Mouse (Mus musculus): Measurements from ENCODE around the gene Pef1.

Pef1 gene

DNA sequence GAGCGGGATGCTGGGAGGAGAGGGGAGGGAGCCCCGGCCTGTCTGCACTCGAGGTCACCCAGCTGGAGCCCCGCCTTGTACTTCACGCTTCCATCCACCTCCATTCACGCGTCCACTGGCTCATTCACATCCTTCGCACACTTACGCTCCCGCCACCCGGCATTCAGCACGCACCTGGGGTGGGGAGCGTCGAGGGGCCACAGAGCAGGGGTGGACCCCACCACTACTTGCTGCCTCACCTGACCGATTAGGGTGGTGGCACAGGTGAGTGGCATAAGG lies 36.8 kb downstream of the Pef1 start, which contains the start of gene Hcrtr1:
Gene Hcrtr1, minus strand, starts transcription at position 146 of the 279 bp plus-strand sequence.
- DNase-seq (ENCODE audit: low read depth), result no peak

DNA sequence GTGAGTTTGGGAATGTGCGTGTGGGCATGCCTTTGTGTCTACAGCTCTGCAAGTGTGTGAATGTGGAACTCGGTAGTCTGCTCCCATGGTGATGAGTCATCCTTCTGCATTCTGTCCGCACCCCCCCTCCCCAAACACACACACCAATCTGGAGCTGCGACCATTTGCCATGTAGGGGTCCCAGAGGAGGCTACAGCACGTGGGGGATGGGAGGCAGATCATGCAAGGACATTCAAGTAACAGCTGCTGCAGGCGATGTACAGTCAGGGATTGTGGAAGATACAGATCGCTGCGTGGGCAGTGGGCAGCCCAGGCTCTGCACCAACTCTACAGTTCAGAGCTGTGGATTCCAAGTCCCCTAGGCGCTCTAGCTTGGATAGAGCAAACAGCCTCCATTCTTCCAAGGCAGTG lies 38.6 kb downstream of the Pef1 start:
- DNase-seq (ENCODE audit: low read depth), result no peak

DNA sequence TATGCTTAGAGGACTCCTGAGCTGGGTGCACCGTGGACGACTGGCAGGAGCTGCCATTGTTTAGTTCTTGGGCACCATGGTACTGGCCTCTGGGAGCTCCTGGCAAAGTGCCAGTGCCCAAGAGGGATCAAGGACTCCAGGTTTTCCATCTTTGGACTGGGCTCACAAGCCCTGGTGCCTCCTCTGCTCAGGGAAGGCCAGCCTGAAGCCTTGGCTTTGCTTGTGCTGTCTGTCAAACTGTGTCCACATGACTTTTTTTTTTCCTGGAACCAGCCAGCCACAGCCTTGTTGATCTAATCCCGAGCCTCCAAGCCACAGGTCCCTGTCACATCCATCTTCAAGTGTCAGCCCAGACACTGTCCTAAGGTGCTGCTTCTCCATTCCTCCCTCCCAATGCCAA lies 39.4 kb downstream of the Pef1 start:
- DNase-seq (ENCODE audit: low read depth), result no peak

DNA sequence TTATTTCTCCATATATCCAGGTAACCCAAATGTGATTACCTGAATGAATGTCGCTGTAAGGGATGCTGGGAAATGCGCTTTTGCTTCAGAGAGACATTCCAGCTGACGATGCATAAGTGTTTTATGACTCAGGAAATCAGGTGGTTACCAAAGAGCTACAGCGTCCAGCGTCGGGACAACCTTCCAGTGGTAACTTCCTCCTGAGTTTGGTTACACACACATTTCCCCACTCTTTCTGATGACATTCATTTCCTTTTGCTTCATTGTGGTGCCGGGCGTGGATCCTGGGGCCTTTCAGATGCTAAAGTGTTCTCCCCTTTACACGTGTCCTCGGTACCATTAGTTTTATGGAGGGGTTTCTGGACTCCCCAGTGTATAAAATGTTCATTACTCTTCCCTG lies 46.0 kb downstream of the Pef1 start:
- peak; percentile 70 for DNase-seq (ENCODE audit: low read depth)

DNA sequence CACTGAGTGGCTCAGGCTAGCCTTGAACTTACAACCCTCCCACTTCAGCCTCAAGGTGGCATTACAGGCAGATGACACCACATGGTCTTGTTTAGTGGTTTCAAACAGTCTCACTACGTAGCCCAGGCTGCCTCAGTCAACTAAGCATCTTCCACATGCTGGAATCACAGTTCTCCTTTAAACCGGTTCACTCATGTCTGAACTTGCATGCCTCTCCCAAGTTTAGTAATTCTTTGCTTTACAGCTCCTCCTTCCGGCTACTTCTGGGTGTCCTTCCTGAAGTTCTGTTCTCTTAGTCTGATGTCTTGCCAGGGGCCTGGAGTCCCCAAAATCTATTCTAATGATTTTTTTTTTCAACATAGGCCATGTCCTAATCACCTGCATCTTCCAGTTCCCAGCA lies 51.9 kb downstream of the Pef1 start:
- DNase-seq (ENCODE audit: low read depth), result no peak

DNA sequence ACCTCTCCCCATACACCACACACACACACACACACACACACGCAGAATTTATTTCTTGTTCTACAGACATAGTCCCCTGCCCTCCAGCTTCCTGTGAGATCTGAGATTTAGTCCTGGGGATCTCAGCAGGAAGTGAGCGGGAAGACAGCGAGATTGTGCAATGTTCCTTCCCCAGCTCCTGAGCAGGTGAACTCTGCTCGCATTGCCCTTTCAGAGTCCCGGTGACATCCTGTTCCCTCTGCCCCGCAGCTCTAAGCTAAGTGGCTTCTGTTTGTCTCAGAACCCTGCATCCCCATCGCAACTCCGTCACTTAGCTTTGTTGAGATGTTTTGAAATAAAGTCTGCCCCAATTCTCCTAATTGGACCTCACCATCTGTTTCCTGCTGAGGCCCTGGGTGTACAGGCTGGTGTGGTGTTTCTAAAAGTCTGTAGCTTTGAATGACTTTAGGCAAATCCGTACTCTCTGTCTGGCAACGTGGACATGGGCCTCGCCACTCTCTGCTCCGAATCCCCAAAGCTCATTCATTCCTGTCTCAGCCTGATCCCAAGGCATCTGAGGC lies 54.5 kb downstream of the Pef1 start:
- DNase-seq (ENCODE audit: low read depth), result peak; percentile 52

DNA sequence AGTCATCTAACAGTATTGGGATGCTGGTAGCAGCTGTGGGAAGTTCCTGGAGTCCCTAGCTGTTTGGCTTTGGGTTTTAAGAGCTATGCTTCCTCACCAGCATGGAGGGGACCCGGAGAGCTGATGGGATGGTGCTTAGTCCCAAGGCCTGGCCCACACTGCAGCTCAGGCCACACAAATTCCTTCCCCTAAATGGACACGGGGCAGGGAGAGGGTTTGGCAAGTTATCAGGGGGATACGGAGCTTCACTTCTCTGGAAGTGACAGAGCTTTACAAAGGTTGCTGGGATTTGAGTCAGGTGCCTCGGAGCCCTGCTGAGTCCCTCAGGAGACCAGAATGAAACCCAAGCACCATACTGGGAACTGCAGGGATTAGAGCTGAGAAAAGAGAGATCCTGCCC lies 59.0 kb downstream of the Pef1 start:
- no peak for DNase-seq (ENCODE audit: low read depth)

DNA sequence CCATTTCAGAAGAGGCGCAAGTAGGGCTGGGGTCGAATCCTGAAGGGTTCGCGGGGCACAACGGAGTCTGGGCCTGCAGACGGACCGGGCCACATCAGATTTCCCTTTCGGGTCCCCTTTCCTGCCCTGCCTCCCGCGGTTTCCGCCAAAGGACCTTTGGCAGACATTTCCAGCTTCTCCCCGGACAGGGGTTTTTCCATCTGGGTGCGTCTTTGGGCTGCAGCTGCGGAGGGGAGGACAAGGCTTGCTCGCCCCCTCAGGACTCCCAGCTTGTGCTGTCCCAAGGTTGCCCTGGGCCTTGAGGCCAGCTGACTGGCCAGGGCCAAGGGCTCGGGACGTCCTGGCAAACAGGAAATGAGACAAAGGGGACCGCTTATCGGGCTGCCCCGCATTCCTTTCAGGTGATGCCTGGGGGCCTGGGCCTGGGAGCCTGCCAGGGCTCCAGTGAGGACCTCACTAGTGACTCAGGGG lies 61.1 kb downstream of the Pef1 start:
- DNase-seq (ENCODE audit: low read depth), result no peak

DNA sequence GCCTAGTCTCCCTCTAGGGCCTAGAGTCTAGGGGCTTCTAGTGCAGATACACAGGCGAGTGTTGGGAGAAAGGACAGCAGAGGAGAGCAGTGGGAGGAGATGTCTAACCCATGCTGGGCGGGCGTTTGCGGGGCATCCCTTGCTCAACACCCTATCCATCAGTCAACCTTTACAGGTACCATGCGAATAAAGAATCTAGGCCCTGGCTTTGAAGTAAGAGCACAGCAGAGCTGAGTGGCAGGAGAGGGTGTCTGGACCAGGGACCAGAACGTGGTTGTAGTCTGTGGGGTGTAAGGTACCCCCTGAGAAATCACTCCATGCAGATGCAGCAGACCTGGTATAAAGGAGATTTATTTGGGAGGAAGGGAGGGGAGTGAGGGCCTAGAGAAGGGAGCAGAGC lies 61.8 kb downstream of the Pef1 start:
- no peak for DNase-seq (ENCODE audit: low read depth)

DNA sequence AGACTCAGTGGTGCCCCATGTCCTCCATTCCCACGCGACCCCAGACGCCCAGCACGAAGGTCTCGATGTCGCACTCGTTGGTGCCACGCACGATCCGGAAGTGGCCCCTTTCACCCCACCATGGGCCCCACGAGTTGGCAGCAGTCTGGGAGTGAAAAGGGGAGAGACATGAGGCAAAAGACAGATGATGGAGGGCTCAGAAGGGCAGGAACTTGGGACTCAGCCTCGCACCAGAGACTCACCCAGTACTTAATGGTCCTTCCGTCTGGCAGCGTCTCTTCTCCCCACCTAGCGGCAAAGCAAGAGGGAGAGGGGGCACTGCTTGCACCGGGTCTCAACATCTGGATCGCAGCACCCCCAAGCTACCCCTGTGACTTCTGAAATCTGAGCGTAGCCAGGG lies 63.7 kb downstream of the Pef1 start:
- no peak for DNase-seq (ENCODE audit: low read depth)

DNA sequence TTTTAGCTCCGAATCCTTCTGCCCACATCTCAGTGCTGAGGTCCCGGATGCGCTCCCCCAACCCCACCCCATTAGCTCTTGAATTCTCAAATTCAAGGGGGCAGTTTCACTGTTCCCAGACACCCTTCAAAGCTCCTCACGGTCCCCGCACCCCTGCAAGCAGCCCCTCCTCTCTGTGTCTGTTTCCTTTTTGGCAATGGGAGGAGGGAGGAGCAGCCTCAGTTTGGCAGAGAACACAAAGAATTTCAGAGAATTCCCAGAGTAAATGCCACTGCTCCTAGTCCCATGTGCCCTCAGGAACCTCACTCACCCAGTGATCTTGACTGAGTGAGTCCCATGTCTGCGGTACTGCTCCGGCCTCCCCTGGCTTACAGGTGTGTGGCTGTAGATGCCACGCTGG lies 64.2 kb downstream of the Pef1 start:
- no peak for DNase-seq (ENCODE audit: low read depth)

DNA sequence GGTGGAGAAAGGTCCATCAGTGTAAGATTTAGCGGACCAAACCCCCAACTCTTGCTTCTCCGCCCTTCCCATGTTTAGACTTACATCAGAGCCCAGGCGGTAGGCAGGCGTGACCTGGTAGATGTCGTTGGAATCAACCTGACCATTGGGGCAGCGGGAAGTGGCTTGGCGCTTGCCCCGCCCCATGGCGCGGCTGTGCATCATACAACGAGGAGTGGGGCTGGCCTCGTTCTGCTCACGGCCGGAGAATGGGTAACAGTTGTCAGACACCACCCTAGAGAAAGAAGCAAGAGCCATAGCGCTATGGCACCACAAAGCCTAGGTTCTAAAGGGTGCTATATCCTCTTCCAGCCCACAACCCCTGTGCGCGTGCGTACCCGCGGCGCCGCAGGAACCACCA lies 65.0 kb downstream of the Pef1 start:
- DNase-seq (ENCODE audit: low read depth), result no peak

DNA sequence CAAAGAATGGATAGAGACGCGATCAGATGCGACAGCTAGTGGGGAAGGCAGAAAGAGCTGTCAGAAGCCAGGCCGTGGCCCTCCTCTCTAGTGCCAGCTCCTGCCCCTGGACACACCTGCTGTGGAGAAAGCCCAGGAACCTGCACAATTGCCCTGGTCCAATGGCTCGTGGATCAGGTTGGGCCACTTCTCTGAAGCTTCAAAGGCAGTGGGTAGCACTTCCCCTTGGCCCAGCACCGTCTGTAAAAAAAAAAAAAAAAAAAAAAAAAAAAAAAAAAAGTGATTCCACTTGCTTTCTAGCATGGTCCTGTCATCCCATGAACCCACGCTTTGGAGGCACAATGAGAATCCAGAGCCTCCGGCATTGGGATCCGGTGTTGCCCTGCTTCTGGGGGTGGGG lies 65.5 kb downstream of the Pef1 start:
- no peak for DNase-seq (ENCODE audit: low read depth)

DNA sequence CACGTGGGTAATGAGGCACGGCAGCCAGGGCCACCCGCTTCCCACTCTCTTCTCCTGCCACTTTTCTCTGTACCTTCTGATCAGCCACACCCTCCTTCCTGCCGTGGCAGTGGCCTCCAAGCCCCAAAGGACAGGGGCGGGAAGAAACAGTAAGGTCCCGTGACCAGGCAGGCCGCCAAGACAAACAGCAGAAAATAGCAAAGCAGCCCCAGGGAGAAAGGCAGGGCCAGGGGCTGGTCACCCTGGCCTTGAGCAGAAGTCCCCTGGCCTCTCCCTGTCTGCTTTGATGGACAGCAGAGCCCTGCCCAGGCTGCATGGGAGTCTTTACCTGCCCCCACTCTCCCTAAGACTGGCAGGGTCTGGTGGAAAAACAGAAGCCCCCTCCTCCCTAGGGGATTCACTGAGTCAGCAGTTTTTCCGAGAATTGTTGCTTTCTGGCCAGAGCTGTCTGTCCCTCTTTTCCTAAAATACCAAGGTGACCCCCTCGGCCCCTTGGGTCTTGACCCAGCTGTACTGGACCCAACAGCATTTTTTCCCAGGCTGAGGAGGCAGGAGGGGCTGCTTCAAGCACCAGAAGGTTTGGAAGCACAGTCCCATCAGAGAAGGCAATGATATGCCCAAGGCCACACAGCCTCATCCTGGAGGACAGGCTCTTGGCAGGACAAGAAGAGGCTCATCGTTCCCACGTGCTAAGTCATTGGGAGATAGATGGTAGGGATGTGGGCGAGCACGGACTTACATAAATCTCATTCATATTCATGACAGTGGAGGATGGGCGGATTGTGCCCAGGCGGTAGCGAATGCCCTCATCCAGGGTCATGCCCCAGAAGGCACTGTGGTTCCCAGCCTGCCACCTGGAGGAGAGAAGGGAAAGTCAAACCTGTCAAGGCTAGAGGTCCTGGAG lies 66.2 kb downstream of the Pef1 start:
- DNase-seq (ENCODE audit: low read depth), result peak; percentile 87

DNA sequence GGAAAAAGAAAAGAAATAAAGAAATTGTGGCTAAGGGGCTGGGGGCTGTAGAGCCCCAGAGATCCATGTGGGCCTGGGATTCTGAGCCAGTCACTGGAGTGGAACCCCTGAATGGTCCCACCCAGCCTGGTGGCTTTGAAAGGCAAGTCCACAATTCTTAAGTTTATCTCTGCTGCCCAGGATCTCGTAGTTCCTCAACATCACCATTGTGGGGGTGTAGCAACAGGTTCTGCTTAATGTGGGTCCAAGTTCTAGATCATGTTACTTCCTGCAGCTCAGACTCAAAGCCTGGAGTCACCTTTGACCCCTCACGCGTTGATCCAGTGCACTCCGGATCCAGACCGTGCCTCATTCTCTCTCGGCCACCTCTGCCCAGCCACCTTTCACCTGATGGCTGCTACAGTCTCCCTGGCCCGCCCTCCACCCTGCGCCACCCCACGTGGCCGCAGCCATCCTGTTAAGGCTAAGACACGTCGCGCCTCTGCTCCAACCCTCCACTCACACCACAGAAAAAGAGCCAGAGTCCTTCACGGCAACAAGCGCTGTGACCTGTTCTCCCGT lies 67.1 kb downstream of the Pef1 start:
- no peak for DNase-seq (ENCODE audit: low read depth)

DNA sequence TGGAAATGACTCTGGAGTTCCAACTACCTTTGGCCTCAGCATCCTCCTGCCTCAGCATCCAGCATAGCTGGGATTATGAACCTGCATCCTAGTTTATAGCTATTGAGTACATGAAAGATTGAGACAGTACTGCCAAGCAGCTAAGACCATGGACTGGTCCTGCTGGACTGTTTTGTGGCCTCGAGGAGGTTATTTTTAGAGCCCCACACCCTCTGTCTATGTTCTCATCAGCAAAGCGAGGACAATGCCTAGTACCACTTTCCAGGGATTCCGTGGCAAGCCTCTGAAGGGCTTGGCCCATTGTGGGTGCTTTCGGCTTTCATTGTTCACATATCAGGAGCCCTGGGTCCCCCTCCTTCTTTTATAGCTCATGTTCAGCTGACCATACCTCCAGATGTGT lies 68.0 kb downstream of the Pef1 start:
- DNase-seq (ENCODE audit: low read depth), result no peak

DNA sequence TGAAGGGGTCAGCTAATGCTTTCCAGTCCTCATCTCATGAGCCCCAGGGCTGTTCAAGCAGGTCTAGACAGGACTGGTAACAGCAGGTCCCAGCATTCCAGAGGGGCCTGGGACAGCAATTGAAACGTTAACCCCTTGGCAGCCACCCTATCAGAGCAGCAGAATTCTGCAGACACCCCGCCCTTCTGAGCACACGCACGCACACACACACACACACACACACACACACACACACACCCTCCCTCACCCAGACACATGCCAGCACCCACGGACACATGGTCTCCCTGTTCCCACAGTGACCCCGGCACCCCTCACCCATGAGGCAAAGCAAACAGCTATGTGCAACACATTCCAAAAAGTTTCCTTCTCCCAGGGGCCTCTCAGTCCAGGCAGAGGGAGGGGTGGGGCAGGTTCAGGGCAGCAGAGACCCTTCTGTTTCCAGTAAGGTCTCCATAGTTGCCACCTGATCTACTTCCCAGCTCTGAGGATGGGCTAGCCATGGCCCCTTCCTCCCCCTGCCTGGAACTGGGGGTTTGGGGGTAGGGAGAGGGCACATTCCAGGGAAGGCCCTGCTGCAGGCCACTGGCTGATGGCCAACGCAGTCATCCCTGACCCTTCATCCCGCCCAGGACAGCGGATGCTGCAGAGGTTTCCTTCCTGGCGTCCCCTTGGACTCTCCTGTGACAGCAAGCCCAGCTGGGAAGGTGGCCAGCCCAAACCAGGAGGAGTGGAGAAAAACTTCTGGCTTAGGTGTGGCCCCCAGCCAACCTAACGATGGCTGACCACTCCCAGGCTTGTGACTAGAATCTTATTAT lies 69.8 kb downstream of the Pef1 start:
- no peak for DNase-seq (ENCODE audit: low read depth)

DNA sequence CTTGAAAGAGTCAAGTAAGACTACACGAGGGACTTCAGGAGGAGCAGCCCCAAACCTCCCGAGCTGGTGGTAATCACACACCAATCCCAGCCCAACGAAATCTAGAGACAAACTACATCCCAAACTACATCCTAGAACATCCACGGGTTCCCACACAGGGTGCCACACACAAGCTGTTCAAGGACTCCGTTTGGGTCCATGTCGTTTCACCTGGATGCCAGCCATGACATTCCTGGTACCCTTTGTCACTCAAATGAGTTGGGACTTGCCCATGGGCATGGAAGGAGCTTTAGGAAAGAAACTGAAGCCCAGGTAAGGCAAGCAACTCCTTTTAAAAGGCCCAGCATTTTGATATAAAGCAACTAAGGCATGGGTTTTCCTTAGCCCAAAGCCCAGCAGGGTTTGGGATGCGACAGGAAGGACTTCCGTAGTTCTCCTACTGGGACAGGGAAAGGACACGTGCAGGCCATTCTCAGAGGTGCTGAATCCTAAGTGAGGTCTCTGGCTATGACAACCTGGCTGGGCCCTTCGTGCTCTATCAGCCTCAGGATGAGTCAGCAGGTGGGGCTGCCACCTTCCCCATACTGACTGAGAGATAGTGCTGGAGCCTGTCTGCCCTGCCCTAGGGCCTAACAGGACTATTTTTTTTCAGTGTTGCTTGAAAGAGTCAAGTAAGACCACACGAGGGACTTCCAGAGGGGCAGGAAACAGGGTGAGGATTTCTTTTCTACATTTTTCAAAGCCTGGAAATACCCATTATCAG lies 70.9 kb downstream of the Pef1 start:
- peak; percentile 16 for DNase-seq (ENCODE audit: low read depth)

DNA sequence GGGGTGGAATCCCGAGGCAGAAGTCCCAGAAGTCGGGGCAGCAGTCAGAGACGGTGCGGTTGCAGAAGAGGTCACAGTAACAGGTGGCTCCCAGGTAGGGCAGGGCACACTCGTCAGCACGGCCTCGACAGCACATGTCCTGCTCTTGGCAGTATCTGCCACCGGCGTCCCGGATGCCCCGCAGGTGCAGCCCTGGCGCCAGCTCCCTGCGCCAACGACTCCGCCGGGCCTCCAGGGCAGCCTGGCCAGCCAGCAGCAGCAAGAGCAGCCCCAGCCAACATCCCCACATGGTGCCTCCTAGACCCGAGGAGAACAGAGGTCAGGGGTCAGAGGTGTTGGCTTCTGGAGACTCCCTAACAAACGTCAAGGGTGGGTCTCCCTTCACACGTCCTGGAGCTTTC lies 71.6 kb downstream of the Pef1 start:
- no peak for DNase-seq (ENCODE audit: low read depth)

DNA sequence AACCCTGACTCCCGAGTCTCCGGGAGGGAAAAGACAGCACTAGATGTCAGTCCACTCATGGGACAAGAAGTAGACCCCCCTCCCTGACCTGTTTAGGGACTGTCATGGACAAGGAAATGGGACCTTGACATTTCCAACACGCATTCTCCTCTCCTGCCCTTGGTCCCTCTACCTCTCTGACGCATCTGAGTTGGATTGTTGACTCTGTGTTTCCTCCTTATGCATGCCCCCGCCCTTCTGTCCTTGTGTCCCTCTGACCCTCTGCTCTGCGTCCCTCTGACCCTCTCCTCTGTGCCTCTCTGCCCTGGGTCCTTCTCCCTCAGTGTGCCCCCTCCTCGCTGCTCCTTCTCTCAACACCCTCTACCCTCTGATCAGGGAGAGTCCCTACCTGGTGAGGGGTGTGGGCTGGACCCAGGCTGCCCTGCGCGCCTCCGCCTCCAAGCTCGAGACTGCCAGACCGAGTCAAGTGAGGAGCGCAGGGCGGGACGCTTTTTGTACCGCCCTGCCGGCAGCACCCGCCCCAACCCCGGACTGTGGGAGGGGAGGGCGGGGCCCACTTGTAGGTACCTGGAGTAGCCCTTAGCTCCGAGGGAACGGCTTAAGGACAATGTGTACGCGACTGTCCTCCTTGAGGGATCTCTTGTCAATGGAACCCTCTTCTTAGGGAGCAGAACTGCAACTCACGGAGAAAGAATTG lies 72.1 kb downstream of the Pef1 start:
- DNase-seq (ENCODE audit: low read depth), result no peak

DNA sequence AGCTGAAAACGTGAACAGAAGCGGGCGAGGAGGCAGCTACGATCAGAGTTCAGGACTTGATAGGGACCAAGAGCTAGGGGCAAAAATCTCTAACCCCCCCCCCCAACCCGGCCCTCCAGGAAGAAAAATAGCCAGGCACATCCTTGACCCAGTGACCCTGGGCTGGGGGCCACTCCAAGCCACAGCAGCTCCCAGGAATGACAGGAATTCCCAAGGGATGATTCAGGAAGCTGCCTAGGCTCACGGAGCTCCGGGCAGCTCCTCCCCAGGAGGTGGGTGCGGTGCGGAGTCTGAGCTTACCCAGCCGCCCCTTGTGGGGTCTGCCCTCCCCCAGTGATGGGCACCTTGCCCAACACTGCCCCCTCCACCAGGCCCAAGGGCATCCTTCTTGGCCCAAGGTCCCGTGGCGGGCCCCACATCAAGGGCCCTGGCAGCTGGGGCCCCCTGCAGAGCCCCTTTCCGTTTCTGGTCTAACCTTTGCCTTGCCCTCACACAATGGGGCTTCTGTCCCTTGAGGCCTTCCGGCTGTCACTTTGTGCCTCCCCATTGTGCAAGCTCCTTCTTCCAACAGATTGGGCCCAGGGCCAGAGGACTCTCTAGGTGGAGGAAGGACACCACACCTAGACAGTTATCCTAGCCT lies 72.8 kb downstream of the Pef1 start, which contains the start of gene Tinagl1:
Gene Tinagl1, minus strand, starts transcription at position 51 of the 640 bp plus-strand sequence.
- DNase-seq (ENCODE audit: low read depth), result no peak

Data from 416B (cell line).